Mouse (Mus musculus) forebrain, embryonic 16.5 days (tissue): ENCODE results near the gene Pbxip1. TPM values are rescaled to one million over a fixed set of nuclear protein-coding genes. Genes with fewer than 3 reads are reported as not detected.
A peak's percentile ranks its signal among the peaks of the same experiment; 100 is the strongest.

Source experiments
- ATAC-seq: fragments of 200-750 bp; cut with Nextera tagmentation; 2 replicates; pipeline ENCODE4 v1.8.0; 2017; ENCODE audit warnings: mild to moderate bottlenecking, moderate library complexity
- H3K27ac ChIP-seq: fragments of 300-500 bp; sonication (generic); 2 replicates; pipeline ENCODE4 v1.5.1; 2014; ENCODE audit warnings: low read length, control low read depth
- H3K27me3 ChIP-seq: fragments of 300-500 bp; sonication (generic); replicated peaks from 2 replicates; pipeline ENCODE4 v1.6.1; 2014; ENCODE audit warnings: low read length; ENCODE audit not compliant: control insufficient read depth, insufficient read depth
- H3K36me3 ChIP-seq: fragments of 300-500 bp; sonication (generic); 2 replicates; pipeline ENCODE4 v1.6.1; 2014; ENCODE audit not compliant: control insufficient read depth, insufficient read depth
- H3K4me1 ChIP-seq: fragments of 300-500 bp; sonication (generic); replicated peaks from 2 replicates; pipeline ENCODE4 v1.6.1; 2014; ENCODE audit warnings: low read length; ENCODE audit not compliant: control insufficient read depth, insufficient read depth
- H3K4me2 ChIP-seq: fragments of 300-500 bp; sonication (generic); 2 replicates; pipeline ENCODE4 v1.6.1; 2014; ENCODE audit warnings: mild to moderate bottlenecking, low read length, control low read depth
- H3K4me3 ChIP-seq: fragments of 300-500 bp; sonication (generic); replicated peaks from 2 replicates; pipeline ENCODE4 v1.5.1; 2014; ENCODE audit warnings: mild to moderate bottlenecking, low read length, control low read depth
- H3K9ac ChIP-seq: fragments of 300-500 bp; sonication (generic); replicated peaks from 2 replicates; pipeline ENCODE4 v1.6.1; 2014; ENCODE audit warnings: low read depth, low read length, control low read depth
- H3K9me3 ChIP-seq: fragments of 300-500 bp; sonication (generic); 2 replicates; pipeline ENCODE4 v1.6.1; 2016; ENCODE audit warnings: low read length; ENCODE audit not compliant: control insufficient read depth
- WGBS: fragments of 180-500 bp; shearing (Covaris S2); extraction: QIAGEN DNeasy Blood & Tissue Kit; methylation state at CpG from one replicate; pipeline ENCODE4 v1.1.7; 2014; 5-methylcytosine and 5-hydroxymethylcytosine counted together
- polyA plus RNA-seq: library from polyadenylated mRNA; unstranded; fragments of >200 nt; fragmentation: Nextera tagmentation; extraction: Ambion mirVana; gene quantifications from 2 replicates; pipeline ENCODE4 v1.2.1, GENCODE M21; 2015

Gene Pbxip1
- polyA plus RNA-seq, 1 experiment from 2014 or later: 11.1 TPM

GRCm38 (mm10) chr3:89418861-89419250, 17.6 kb upstream of the Pbxip1 start:
- ATAC-seq: peak; percentile 2
- Histone ChIP-seq H3K36me3 (peaks cover 9% of the 10 kb centered on the region; the same call in 1 of the 2 replicates), H3K4me2 (peak overlapping the region; percentile 91), H3K4me3 (peak overlapping the region; percentile 75), H3K4me1 (peaks cover 34% of the 10 kb centered on the region), H3K27me3 (no peaks in the 10 kb centered on the region), H3K9me3 (no peaks in the 10 kb centered on the region), H3K27ac (peak overlapping the region; percentile 74), H3K9ac (peak overlapping the region; percentile 57)
- WGBS: 0% methylated on average over 16 of the region's 16 CpGs

- H3K4me2 ChIP-seq: peak overlapping the region; percentile 91
- WGBS: 2% methylated on average over 9 of the region's 9 CpGs
These were observed 16.9 kb upstream of the Pbxip1 start for GRCm38 (mm10) chr3:89419571-89419970.

GRCm38 (mm10) chr3:89419981-89420380, 16.5 kb upstream of the Pbxip1 start:
- peaks cover 5% of the 10 kb centered on the region; the same call in 1 of the 2 replicates for H3K36me3 ChIP-seq
- H3K27me3 ChIP-seq: no peaks in the 10 kb centered on the region
- H3K4me1 ChIP-seq: peaks cover 34% of the 10 kb centered on the region
- no peak overlapping the region for H3K27ac ChIP-seq
- 0 out of 2 replicates have a peak overlapping the region, but pooled peaks have one; percentile 57 for H3K9ac ChIP-seq
- WGBS: 38% methylated on average over 3 of the region's 3 CpGs
- H3K4me3 ChIP-seq: no peak overlapping the region; the same call in 1 of the 2 replicates
- peak overlapping the region; percentile 91 for H3K4me2 ChIP-seq
- no peak for ATAC-seq
- H3K9me3 ChIP-seq: no peaks in the 10 kb centered on the region

More at GRCm38 (mm10) chr3:89419571-89419970, 16.9 kb upstream of the Pbxip1 start:
- Histone ChIP-seq H3K9me3 (no peaks in the 10 kb centered on the region), H3K27me3 (no peaks in the 10 kb centered on the region), H3K9ac (peak overlapping the region; percentile 57), H3K36me3 (peaks cover 9% of the 10 kb centered on the region; the same call in 1 of the 2 replicates), H3K4me3 (peak overlapping the region; percentile 75), H3K4me1 (peaks cover 34% of the 10 kb centered on the region), H3K27ac (peak overlapping the region; percentile 74)
- ATAC-seq: no peak

- 0 out of 2 replicates have a peak, but pooled peaks cover 2% of the 10 kb centered on the region for H3K36me3 ChIP-seq
- no peaks in the 10 kb centered on the region for H3K27me3 ChIP-seq
- no peaks in the 10 kb centered on the region for H3K9me3 ChIP-seq
- no peak for ATAC-seq
- H3K27ac ChIP-seq: no peak overlapping the region
- no peak overlapping the region for H3K4me2 ChIP-seq
- WGBS: 67% methylated on average over 2 of the region's 2 CpGs
- H3K4me1 ChIP-seq: peaks cover 34% of the 10 kb centered on the region
- no peak overlapping the region for H3K9ac ChIP-seq
- no peak overlapping the region for H3K4me3 ChIP-seq
These were observed 16.1 kb upstream of the Pbxip1 start for GRCm38 (mm10) chr3:89420421-89420820.

GRCm38 (mm10) chr3:89421002-89421774, 15.3 kb upstream of the Pbxip1 start:
- Histone ChIP-seq H3K4me1 (peaks cover 34% of the 10 kb centered on the region), H3K4me2 (peak overlapping the region; percentile 47), H3K27ac (no peak overlapping the region), H3K9me3 (no peaks in the 10 kb centered on the region), H3K36me3 (no peaks in the 10 kb centered on the region), H3K4me3 (peak overlapping the region; percentile 27), H3K9ac (peak overlapping the region; percentile 35), H3K27me3 (no peaks in the 10 kb centered on the region)
- 8% methylated on average over 11 of the region's 11 CpGs for WGBS
- ATAC-seq: no peak

GRCm38 (mm10) chr3:89421810-89422473, 14.6 kb upstream of the Pbxip1 start:
- Histone ChIP-seq H3K4me2 (peak overlapping the region; percentile 47), H3K4me1 (peaks cover 27% of the 10 kb centered on the region), H3K27ac (no peak overlapping the region), H3K9me3 (no peaks in the 10 kb centered on the region), H3K27me3 (no peaks in the 10 kb centered on the region), H3K36me3 (no peaks in the 10 kb centered on the region), H3K4me3 (peak overlapping the region; percentile 27), H3K9ac (peak overlapping the region; percentile 35)
- ATAC-seq: no peak
- 9% methylated on average over 22 of the region's 22 CpGs for WGBS

- H3K4me3 ChIP-seq: no peak overlapping the region
These were observed 13.8 kb upstream of the Pbxip1 start for GRCm38 (mm10) chr3:89422556-89423205.

GRCm38 (mm10) chr3:89424416-89425140, 11.9 kb upstream of the Pbxip1 start:
- no peak overlapping the region for H3K4me3 ChIP-seq
- 93% methylated on average over 5 of the region's 5 CpGs for WGBS
- H3K9me3 ChIP-seq: no peaks in the 10 kb centered on the region
- H3K27me3 ChIP-seq: no peaks in the 10 kb centered on the region
- no peaks in the 10 kb centered on the region for H3K36me3 ChIP-seq
- ATAC-seq: no peak
- H3K27ac ChIP-seq: no peak overlapping the region
- no peak overlapping the region for H3K4me2 ChIP-seq
- no peak overlapping the region for H3K9ac ChIP-seq
- H3K4me1 ChIP-seq: peaks cover 14% of the 10 kb centered on the region

More at GRCm38 (mm10) chr3:89422556-89423205, 13.8 kb upstream of the Pbxip1 start:
- WGBS: 75% methylated on average over 6 of the region's 6 CpGs
- Histone ChIP-seq H3K36me3 (no peaks in the 10 kb centered on the region), H3K9ac (no peak overlapping the region), H3K9me3 (no peaks in the 10 kb centered on the region), H3K4me1 (peaks cover 20% of the 10 kb centered on the region), H3K27ac (no peak overlapping the region), H3K27me3 (no peaks in the 10 kb centered on the region), H3K4me2 (no peak overlapping the region)
- ATAC-seq: no peak
